In the genomic region with DNA sequence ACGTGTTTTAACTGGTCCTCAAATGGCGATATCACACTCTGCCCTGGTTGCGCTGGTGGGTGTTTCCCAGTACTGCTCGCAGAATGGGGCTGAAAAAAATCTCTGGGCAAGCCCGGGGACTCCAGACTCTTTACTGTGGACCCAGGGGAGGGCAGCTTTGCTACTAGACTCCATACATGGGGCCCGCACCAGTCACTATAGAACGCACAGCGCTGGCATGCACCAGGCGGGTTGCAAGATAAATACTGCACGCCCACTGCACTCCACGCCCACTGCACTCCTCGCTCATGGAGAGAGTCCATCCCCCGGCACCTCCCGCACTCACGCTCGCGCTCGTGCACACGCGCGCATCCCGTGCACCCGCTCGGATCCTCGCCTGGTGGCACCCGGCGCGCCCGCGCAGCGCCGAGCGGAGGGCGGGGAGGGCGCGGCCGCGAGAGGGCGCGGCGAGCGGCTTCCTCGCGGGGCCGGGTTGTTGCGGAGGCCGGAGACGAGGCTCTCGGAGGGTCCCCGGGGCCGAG, we compare ENCODE assay signal across 8 mouse cellular contexts. TPM values are rescaled to one million over a fixed set of nuclear protein-coding genes. Genes with fewer than 3 reads are reported as not detected.
DNase-seq lines count a peak whose midpoint lies in the region; ATAC-seq lines count a peak whose summit lies in the region.

A gene (plus strand): TSS at position 429 of the 521 bp plus-strand sequence.

- H3K36me3 ChIP-seq in hindbrain, embryonic 15.5 days: no peaks in the 10 kb centered on the region

- no peaks in the 10 kb centered on the region for H3K9me3 ChIP-seq in hindbrain, embryonic 15.5 days

- H3K4me1 ChIP-seq in hindbrain, embryonic 15.5 days (replicated peaks): peaks cover 35% of the 10 kb centered on the region

- no peaks in the 10 kb centered on the region for H3K27me3 ChIP-seq in hindbrain, embryonic 15.5 days

- H3K4me2 ChIP-seq in hindbrain, embryonic 15.5 days: peak within 1 kb of the TSS; percentile 88

- peak; percentile 95 for ATAC-seq in hindbrain, embryonic 15.5 days (ENCODE audit: low FRiP score, low read depth)

- H3K9ac ChIP-seq in hindbrain, embryonic 15.5 days: peak within 1 kb of the TSS; percentile 78

- peak; percentile 60 to 65 for DNase-seq in adrenal gland, adult 18-20 months (ENCODE audit: low spot score in 2 of 2)
- peak; percentile 53 to 79 for DNase-seq in cerebellum, postnatal 4 days (ENCODE audit: low spot score in 2 of 2)
- peak; percentile 37 to 61 for DNase-seq in gastrocnemius, adult 8-10 months (ENCODE audit: low spot score in 2 of 2)
- peak; percentile 68 for DNase-seq in left cerebral cortex, adult 11 months (ENCODE audit: low spot score)
- peak; percentile 68 for DNase-seq in lung, postnatal 14 days
- DNase-seq in retina, postnatal 1 day: peak; percentile 94
- DNase-seq in urinary bladder, adult 2 months (ENCODE audit: low spot score): no peak

- H3K4me3 ChIP-seq in hindbrain, embryonic 15.5 days: peak within 1 kb of the TSS; percentile 81

- H3K27ac ChIP-seq in hindbrain, embryonic 15.5 days (replicated peaks): peak within 1 kb of the TSS; percentile 79

- WGBS in hindbrain, embryonic 15.5 days: under 1% methylated on average over 50 of the region's 51 CpGs

RNA-seq across cellular contexts. Expression of the gene that starts here (rescaled TPM):
- total RNA-seq in adrenal gland, adult 18-20 months (2021): 1 to 10 TPM; 2.3 to 2.4 TPM
- total RNA-seq in gastrocnemius, adult 8-10 months (2022): 1 to 10 TPM in 3 of 4 experiments, under 1 TPM in 1; 0.94 to 2.3 (median 1.6) TPM
- 51.3 and 61.8 TPM in 2 replicates for polyA plus RNA-seq in hindbrain, embryonic 15.5 days (2015; fragmentation: Nextera tagmentation; extraction: Ambion mirVana)
- 13.8 and 18.9 TPM in 2 replicates for polyA plus RNA-seq in urinary bladder, adult 2 months (2012; rRNA removed)
